Mouse (Mus musculus) large intestine, adult 2 months (tissue): ENCODE data around the gene Fa2h. TPM values are rescaled to one million over a fixed set of nuclear protein-coding genes. Genes with fewer than 3 reads are reported as not detected.
A peak's percentile ranks its signal among the peaks of the same experiment; 100 is the strongest.
"Not testable (repeated sequence)": the region's sequence is repeated elsewhere in the genome, so short reads cannot be mapped to it uniquely, and the experiment has no call there.

ENCODE experiments used
- DNase-seq: peaks from one replicate; pipeline ENCODE4 v3.0.0-alpha.2; 2012; ENCODE audit warnings: low read depth, low spot score
- WGBS: fragments of 180-500 bp; shearing (Covaris S2); methylation state at CpG from one replicate; pipeline ENCODE4 v1.1.7; 2018; 5-methylcytosine and 5-hydroxymethylcytosine counted together
- polyA plus RNA-seq: library from polyadenylated mRNA; depleted of rRNA; stranded (reverse); fragments of >200 nt; gene quantifications from 2 replicates; pipeline ENCODE4 v1.2.3, GENCODE M21; 2012

The Fa2h gene
- polyA plus RNA-seq, 1 experiment, result 1.0 TPM

DNA sequence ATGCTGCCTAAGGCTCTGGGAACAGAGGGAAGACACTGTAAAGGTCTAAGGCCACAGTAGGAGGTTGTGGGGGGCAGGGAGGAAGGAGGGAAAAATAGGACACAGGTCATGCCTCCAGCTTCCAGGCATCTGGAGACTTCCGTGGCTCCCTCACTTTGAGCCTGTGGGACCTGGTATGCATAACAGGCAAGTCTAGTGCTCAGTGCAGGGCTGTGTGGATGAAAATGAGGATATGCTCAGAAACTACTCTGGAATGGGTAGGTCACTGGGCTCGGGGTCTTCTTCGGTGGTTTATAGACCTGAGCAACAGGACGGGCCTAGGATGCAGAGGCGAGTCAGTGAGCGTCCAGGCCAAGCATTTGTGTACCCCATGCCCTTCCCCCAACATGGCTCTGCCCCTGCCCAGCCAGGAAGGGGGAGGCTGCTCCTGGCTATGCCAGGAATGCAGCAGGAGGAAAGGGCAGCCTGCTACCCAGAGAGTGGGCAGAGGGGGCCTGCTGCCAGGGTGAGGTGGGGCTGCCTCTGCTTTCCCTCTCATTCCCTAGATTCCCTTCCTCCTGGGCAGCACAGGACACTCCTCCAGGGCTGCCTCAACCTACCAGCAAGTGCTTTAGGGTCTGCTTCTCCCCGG lies 32.9 kb downstream of the Fa2h start:
- no peak for DNase-seq
- WGBS, result 40% methylated on average over 7 of the region's 7 CpGs

- no peak for DNase-seq
- WGBS, result 52% methylated on average over 5 of the region's 5 CpGs
Measured at GRCm38 (mm10) chr8:111359936-111360335, 33.7 kb downstream of the Fa2h start.

DNA sequence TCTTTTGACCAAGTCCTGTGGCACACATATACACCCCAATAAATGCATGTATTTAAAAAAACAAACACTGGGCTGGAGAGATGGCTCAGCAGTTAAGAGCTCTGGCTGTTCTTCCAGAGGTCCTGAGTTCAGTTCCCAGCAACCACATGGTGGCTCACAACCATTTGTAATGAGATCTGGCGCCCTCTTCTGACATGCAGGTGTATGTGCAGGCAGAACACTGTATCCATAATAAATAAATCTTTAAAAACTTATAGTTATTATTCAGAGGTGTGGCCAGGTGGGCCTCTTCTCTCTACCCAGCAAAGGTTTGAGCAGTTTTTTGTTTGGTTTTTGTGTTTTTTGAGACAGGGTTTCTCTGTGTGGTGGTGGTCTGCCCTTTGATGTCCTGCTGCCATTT lies 34.7 kb downstream of the Fa2h start:
- 79% methylated on average over 1 of the region's 1 CpGs for WGBS
- DNase-seq, result no peak

- 85% methylated on average over 4 of the region's 4 CpGs for WGBS
- no peak for DNase-seq
Measured at GRCm38 (mm10) chr8:111357433-111357832, 36.2 kb downstream of the Fa2h start.

- 90% methylated on average over 9 of the region's 9 CpGs for WGBS
- no peak for DNase-seq
Measured at GRCm38 (mm10) chr8:111353497-111353896, 40.1 kb downstream of the Fa2h start.

- no peak for DNase-seq
- WGBS, result 32% methylated on average over 5 of the region's 5 CpGs
Measured at GRCm38 (mm10) chr8:111352289-111352688, 41.3 kb downstream of the Fa2h start.

- DNase-seq, result no peak
- 88% methylated on average over 6 of the region's 6 CpGs for WGBS
Measured at GRCm38 (mm10) chr8:111350577-111350976, 43.0 kb downstream of the Fa2h start.

GRCm38 (mm10) chr8:111343225-111343624 lies 50.4 kb downstream of the Fa2h start:
- 2% methylated on average over 5 of the region's 5 CpGs for WGBS
- peak; percentile 59 for DNase-seq

- 64% methylated on average over 3 of the region's 3 CpGs for WGBS
- DNase-seq, result no peak
Measured at GRCm38 (mm10) chr8:111340186-111340585, 53.4 kb downstream of the Fa2h start.

- DNase-seq, result peak; percentile 28
- WGBS, result 30% methylated on average over 12 of the region's 12 CpGs
Measured at GRCm38 (mm10) chr8:111338370-111339208, 55.0 kb downstream of the Fa2h start.

- WGBS, result under 1% methylated on average over 29 of the region's 29 CpGs
- peak; percentile 38 for DNase-seq
Measured at GRCm38 (mm10) chr8:111337890-111338347, 55.7 kb downstream of the Fa2h start, which contains the start of gene Mlkl. TSS of gene Mlkl (minus strand) at chr8:111338177.

DNA sequence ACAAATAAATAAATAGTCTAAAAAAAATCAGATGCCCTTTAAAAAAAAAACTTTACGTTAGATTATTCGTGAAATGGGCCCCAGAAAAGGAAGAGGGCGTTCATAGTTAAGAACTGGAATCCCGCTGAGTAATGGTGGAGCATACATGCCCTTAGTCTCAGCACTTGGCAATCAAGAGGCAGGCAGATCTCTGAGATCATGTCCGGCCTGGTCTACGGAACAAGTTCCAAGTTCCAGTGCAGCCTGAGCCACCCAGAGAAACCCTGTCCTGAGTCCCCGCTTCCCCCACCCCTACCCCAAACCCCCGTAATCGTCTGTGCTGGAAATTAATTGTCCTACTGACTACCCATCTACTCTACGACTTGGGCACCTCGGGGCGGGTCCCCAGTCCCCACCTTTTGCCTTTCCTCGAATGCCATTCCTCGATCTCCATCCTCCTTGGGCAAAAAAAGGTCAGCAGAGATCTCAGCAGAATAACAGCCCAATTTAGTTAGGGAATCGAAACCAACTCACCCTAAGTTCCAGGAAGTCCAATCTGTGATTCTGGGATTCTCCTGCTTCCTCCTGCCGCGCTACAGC lies 56.2 kb downstream of the Fa2h start:
- peak; percentile 22 for DNase-seq
- 6% methylated on average over 17 of the region's 17 CpGs for WGBS

- WGBS, result 79% methylated on average over 4 of the region's 4 CpGs
- DNase-seq, result no peak
Measured at GRCm38 (mm10) chr8:111336692-111337091, 56.9 kb downstream of the Fa2h start.

- DNase-seq, result no peak
- 78% methylated on average over 6 of the region's 6 CpGs for WGBS
Measured at GRCm38 (mm10) chr8:111325222-111325790, 68.3 kb downstream of the Fa2h start.

DNA sequence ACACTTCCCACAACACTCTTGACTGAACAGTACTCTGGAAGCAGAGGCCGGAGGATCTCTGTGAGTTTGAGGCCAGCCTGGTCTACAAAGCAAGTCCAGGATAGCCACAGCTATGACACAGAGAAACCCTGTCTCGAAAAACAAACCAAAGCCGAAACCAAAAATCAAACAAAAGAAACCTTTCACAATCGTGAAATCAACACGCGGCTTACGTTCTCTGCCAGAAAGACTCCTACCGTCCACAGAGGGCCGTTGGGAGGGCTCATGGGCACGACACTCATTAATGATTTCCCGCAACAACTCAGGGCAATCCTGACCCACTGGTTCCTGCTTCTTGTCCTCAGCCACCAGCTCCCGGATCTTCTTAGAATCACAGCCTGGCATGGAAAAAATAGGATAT lies 78.9 kb downstream of the Fa2h start:
- DNase-seq, result no peak
- 88% methylated on average over 12 of the region's 12 CpGs for WGBS

- DNase-seq, result not testable (repeated sequence)
- 93% methylated on average over 6 of the region's 6 CpGs for WGBS
Measured at GRCm38 (mm10) chr8:111313961-111314360, 79.7 kb downstream of the Fa2h start.

GRCm38 (mm10) chr8:111312758-111313162 lies 80.9 kb downstream of the Fa2h start:
- no peak for DNase-seq
- WGBS, result 78% methylated on average over 3 of the region's 3 CpGs

- WGBS, result 93% methylated on average over 15 of the region's 15 CpGs
- not testable (repeated sequence) for DNase-seq
Measured at GRCm38 (mm10) chr8:111310006-111310405, 83.6 kb downstream of the Fa2h start.

DNA sequence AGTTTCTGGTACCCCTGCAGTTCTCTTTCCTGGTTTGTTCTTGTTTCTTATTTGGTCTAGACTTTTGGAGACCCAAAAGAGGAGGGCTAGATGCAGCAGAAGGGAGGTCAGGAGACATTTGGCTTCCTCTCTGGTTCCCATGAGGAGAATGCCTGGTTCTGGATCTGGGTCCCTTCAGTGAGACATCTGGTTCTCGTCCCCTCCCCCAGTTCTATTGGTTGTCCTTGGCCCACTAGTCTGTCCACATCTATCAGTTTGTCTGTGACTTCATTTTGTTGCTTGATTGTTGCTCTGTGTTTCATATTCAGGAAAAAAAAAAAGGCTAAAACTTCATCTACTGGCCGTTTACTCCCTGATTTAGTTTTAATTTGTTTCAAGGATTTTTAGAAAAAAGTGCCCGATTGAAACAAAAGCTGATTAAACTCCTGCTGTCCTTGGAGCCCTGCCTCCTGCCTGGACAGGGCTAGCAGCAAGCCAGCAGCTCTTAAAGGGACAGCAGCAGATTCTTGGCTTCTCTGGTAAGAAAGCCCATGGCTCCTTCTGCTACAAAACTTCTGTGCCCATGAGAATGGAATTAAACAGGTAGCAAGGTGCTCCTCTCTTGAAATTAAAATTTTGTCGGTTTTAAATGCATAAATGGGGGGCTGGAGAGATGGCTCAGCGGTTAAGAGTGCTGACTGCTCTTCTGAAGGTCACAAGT lies 88.4 kb downstream of the Fa2h start:
- WGBS, result 43% methylated on average over 5 of the region's 5 CpGs

DNA sequence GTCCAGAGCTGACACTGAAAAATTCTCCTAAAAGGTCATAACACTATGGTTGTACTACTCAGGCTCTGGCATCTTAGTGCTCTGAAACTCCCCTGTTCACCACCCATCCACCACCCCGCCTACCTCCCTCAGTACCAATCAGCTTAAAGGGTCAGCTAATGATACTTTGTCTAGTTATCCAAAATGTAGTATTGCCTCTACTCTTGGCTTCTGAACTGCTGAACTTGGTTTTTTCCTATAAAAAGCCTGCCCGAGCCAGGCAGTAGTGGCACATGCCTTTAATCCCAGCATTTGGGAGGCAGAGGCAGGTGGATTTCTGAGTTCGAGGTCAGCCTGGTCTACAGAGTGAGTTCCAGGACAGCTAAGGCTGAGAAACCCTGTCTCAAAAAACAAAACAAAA lies 89.3 kb downstream of the Fa2h start:
- no peak for DNase-seq
- 95% methylated on average over 3 of the region's 3 CpGs for WGBS

More for the DNA sequence above, 88.4 kb downstream of the Fa2h start:
- no peak for DNase-seq
